Mouse (Mus musculus) spleen, adult 2 months (tissue): ENCODE data around the gene Ablim1.

Experiments used
- CTCF ChIP-seq: fragments of 200-500 bp; IDR thresholded peaks from 2 replicates; pipeline ENCODE4 v1.5.1; 2011; ENCODE audit warnings: mild to moderate bottlenecking, inconsistent platforms; ENCODE audit not compliant: insufficient read depth, insufficient read length, insufficient replicate concordance; ENCODE audit errors: extremely low read depth
- POLR2A ChIP-seq: fragments of 200-500 bp; IDR thresholded peaks from 2 replicates; pipeline ENCODE4 v1.6.1; 2011; ENCODE audit warnings: low read depth, low read length, inconsistent platforms

GRCm38 (mm10) chr19:57354050-57354449 lies 39.3 kb upstream of the Ablim1 start:
- no peak for TF ChIP-seq CTCF
- no peak for TF ChIP-seq POLR2A
